8 mouse cellular contexts compared by ENCODE assay signal in genomic region chr13:112529893-112530292, GRCm38 (mm10).
DNase-seq lines count a peak whose midpoint lies in the region; ATAC-seq and TF ChIP-seq lines count a peak whose summit lies in the region.

No protein-coding gene starts in this region.

- DNase-seq in brain, adult 2 months (ENCODE audit: low read depth, low spot score) = peak; percentile 78
- DNase-seq in fat pad, adult 2 months (ENCODE audit: extremely low read depth, low read depth, low spot score) = peak; percentile 72
- DNase-seq in heart, postnatal 0 days (ENCODE audit: low spot score) = peak; percentile 82
- DNase-seq in layer of hippocampus, adult 11-12 months (ENCODE audit: low spot score) = peak; percentile 66
- DNase-seq in ovary, postnatal 14 days (ENCODE audit: low spot score) = peak; percentile 60
- peak; percentile 82 for DNase-seq in thymus, postnatal 14 days

- no peak overlapping the region for H3K4me2 ChIP-seq in heart, postnatal 0 days (ENCODE audit: low read depth, low read length)
- H3K4me2 ChIP-seq in lung, embryonic 15.5 days = no peak overlapping the region

- no peak overlapping the region for H3K4me3 ChIP-seq in E14TG2a.4 (replicated peaks; ENCODE audit: low read length)
- no peak overlapping the region for H3K4me3 ChIP-seq in heart, postnatal 0 days (ENCODE audit: low read depth, low read length)
- no peak overlapping the region for H3K4me3 ChIP-seq in lung, embryonic 15.5 days

- H3K9ac ChIP-seq in heart, postnatal 0 days (replicated peaks; ENCODE audit: low read depth, low read length) = no peak overlapping the region
- H3K9ac ChIP-seq in lung, embryonic 15.5 days = no peak overlapping the region

- 32% methylated on average over 3 of the region's 3 CpGs for WGBS in heart, postnatal 0 days
- WGBS in lung, embryonic 15.5 days = 31% methylated on average over 3 of the region's 3 CpGs

- H3K27me3 ChIP-seq in E14TG2a.4 (ENCODE audit: insufficient read depth, low read length) = no peaks in the 10 kb centered on the region
- H3K27me3 ChIP-seq in heart, postnatal 0 days (ENCODE audit: control insufficient read depth, insufficient read depth, low read length) = no peaks in the 10 kb centered on the region
- H3K27me3 ChIP-seq in lung, embryonic 15.5 days = no peaks in the 10 kb centered on the region

- H3K27ac ChIP-seq in heart, postnatal 0 days (ENCODE audit: low read depth) = no peak overlapping the region
- no peak overlapping the region for H3K27ac ChIP-seq in lung, embryonic 15.5 days

- ATAC-seq in heart, postnatal 0 days (ENCODE audit: insufficient read depth, low read depth) = peak; percentile 70
- ATAC-seq in lung, embryonic 15.5 days (ENCODE audit: borderline replicate concordance, extremely low read depth, low FRiP score, low TSS enrichment) = peak; percentile 35; the same call in 1 of the 2 replicates

- peaks cover 7% of the 10 kb centered on the region for H3K9me3 ChIP-seq in E14TG2a.4 (ENCODE audit: low read length)
- H3K9me3 ChIP-seq in heart, postnatal 0 days (replicated peaks; ENCODE audit: control insufficient read depth, low read length) = no peaks in the 10 kb centered on the region
- H3K9me3 ChIP-seq in lung, embryonic 15.5 days = no peaks in the 10 kb centered on the region

- TF ChIP-seq EP300 in heart, postnatal 0 days (IDR thresholded peaks at IDR 0.05; ENCODE audit: low read depth) = no peak

- TF ChIP-seq CTCF in E14TG2a.4 (conservative IDR thresholded peaks at IDR 0.05; ENCODE audit: low read length) = peak; percentile 75
- TF ChIP-seq CTCF in heart, postnatal 0 days (IDR thresholded peaks at IDR 0.05; ENCODE audit: low read depth) = peak; percentile 83

- no peaks in the 10 kb centered on the region for H3K36me3 ChIP-seq in E14TG2a.4 (ENCODE audit: insufficient read depth, low read length)
- H3K36me3 ChIP-seq in heart, postnatal 0 days (replicated peaks; ENCODE audit: control insufficient read depth, insufficient read depth, low read length) = no peaks in the 10 kb centered on the region
- no peaks in the 10 kb centered on the region for H3K36me3 ChIP-seq in lung, embryonic 15.5 days

- H3K4me1 ChIP-seq in E14TG2a.4 (replicated peaks; ENCODE audit: low read depth, low read length) = no peaks in the 10 kb centered on the region
- H3K4me1 ChIP-seq in heart, postnatal 0 days (ENCODE audit: control insufficient read depth, insufficient read depth) = peaks cover 4% of the 10 kb centered on the region; the same call in 1 of the 2 replicates
- no peaks in the 10 kb centered on the region for H3K4me1 ChIP-seq in lung, embryonic 15.5 days
